Mouse (Mus musculus): ENCODE results near the gene Gm3543. TPM values are rescaled to one million over a fixed set of nuclear protein-coding genes. Genes with fewer than 3 reads are reported as not detected.
"Not testable (repeated sequence)": the region's sequence is repeated elsewhere in the genome, so short reads cannot be mapped to it uniquely, and the experiment has no call there.

Gene Gm3543
- polyA plus RNA-seq (2015; fragmentation: Nextera tagmentation; extraction: Ambion mirVana): not detected in 2 replicates

- not testable (repeated sequence) for H3K36me3 ChIP-seq (ENCODE audit: control insufficient read depth, insufficient read depth, low read length); ATAC-seq (ENCODE audit: low read depth); H3K9ac ChIP-seq (ENCODE audit: low read length); H3K4me2 ChIP-seq (ENCODE audit: low read depth, low read length); H3K27me3 ChIP-seq (ENCODE audit: control insufficient read depth, insufficient read depth, low read depth, low read length); H3K27ac ChIP-seq (ENCODE audit: low read length); H3K4me1 ChIP-seq (replicated peaks; ENCODE audit: control insufficient read depth, insufficient read depth, low read length); H3K9me3 ChIP-seq (ENCODE audit: control insufficient read depth, low read length); H3K4me3 ChIP-seq (ENCODE audit: low read length)
- no CpG with 5 or more reads among the region's 1 CpGs for WGBS
These were observed at the start of gene Gm3543 for GRCm38 (mm10) chr14:41983225-41983624. Gm3543 (minus strand) TSS chr14:41983325.

DNA sequence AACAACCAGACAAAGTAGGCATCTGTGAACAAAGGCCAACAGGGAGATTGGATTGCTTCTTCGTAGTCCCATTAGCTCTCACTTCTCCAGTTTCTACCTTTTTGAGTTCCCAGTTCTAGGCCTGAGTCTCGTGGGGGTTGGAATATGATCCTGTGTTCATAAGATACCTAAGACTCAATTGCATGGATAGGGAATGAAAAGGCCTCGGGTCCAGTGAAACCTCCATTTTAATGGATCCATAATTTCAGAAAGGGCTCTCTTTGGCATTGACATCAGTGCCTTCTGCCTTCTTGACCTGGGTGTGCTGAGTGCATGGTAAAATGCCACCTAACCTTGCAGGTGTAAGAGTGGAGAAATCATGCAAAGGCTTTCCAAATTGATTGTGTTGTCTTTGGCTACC is 14.5 kb downstream of the Gm3543 start:
- H3K9ac ChIP-seq (ENCODE audit: low read length): not testable (repeated sequence)

GRCm38 (mm10) chr14:41967827-41968226 is 15.3 kb downstream of the Gm3543 start, which contains the start of gene Gm6401:
Gm6401 (minus strand) TSS chr14:41967927.
- H3K4me1 ChIP-seq (replicated peaks; ENCODE audit: control insufficient read depth, insufficient read depth, low read length); H3K27me3 ChIP-seq (ENCODE audit: control insufficient read depth, insufficient read depth, low read depth, low read length); H3K36me3 ChIP-seq (ENCODE audit: control insufficient read depth, insufficient read depth, low read length); H3K4me3 ChIP-seq (ENCODE audit: low read length); ATAC-seq (ENCODE audit: low read depth); H3K4me2 ChIP-seq (ENCODE audit: low read depth, low read length); H3K27ac ChIP-seq (ENCODE audit: low read length); H3K9ac ChIP-seq (ENCODE audit: low read length); H3K9me3 ChIP-seq (ENCODE audit: control insufficient read depth, low read length): not testable (repeated sequence)
- WGBS: 85% methylated on average over 1 of the region's 1 CpGs

More for the DNA sequence above, 14.5 kb downstream of the Gm3543 start:
- not testable (repeated sequence) for H3K36me3 ChIP-seq (ENCODE audit: control insufficient read depth, insufficient read depth, low read length); H3K27ac ChIP-seq (ENCODE audit: low read length); H3K4me3 ChIP-seq (ENCODE audit: low read length); H3K27me3 ChIP-seq (ENCODE audit: control insufficient read depth, insufficient read depth, low read depth, low read length); H3K4me1 ChIP-seq (replicated peaks; ENCODE audit: control insufficient read depth, insufficient read depth, low read length); H3K9me3 ChIP-seq (ENCODE audit: control insufficient read depth, low read length); ATAC-seq (ENCODE audit: low read depth); H3K4me2 ChIP-seq (ENCODE audit: low read depth, low read length)
- 54% methylated on average over 3 of the region's 3 CpGs for WGBS

DNA sequence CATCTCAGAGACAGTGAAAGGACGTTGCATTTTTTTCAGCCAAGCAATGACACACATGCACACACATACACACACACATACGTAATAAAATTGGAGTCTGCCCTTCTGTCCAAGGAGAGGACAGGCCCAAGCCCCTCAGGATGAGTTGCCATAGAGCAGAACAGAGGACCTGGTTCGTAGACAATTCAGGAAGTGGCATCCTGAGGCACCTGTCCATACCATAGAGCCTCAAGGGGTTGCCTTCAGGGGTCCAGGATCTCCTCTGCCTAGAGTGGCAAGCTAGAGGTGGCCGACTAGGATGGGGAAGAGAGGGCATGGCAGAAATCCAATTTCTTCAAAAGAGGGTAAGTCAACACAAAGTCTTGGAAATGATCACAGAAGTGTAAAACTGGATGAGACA is 19.0 kb downstream of the Gm3543 start:
- WGBS: 58% methylated on average over 4 of the region's 4 CpGs

GRCm38 (mm10) chr14:41943695-41944094 is 39.4 kb downstream of the Gm3543 start, which contains the start of gene 1700024B05Rik:
1700024B05Rik (plus strand) TSS chr14:41943995.
- H3K4me2 ChIP-seq (ENCODE audit: low read depth, low read length); H3K4me1 ChIP-seq (replicated peaks; ENCODE audit: control insufficient read depth, insufficient read depth, low read length); H3K36me3 ChIP-seq (ENCODE audit: control insufficient read depth, insufficient read depth, low read length); ATAC-seq (ENCODE audit: low read depth); H3K27ac ChIP-seq (ENCODE audit: low read length); H3K9me3 ChIP-seq (ENCODE audit: control insufficient read depth, low read length); H3K9ac ChIP-seq (ENCODE audit: low read length); H3K4me3 ChIP-seq (ENCODE audit: low read length); H3K27me3 ChIP-seq (ENCODE audit: control insufficient read depth, insufficient read depth, low read depth, low read length): not testable (repeated sequence)
- 71% methylated on average over 1 of the region's 2 CpGs for WGBS

More for the DNA sequence above, 19.0 kb downstream of the Gm3543 start:
- not testable (repeated sequence) for H3K9me3 ChIP-seq (ENCODE audit: control insufficient read depth, low read length); H3K9ac ChIP-seq (ENCODE audit: low read length); H3K4me3 ChIP-seq (ENCODE audit: low read length); H3K4me1 ChIP-seq (replicated peaks; ENCODE audit: control insufficient read depth, insufficient read depth, low read length); H3K27ac ChIP-seq (ENCODE audit: low read length); ATAC-seq (ENCODE audit: low read depth); H3K4me2 ChIP-seq (ENCODE audit: low read depth, low read length); H3K36me3 ChIP-seq (ENCODE audit: control insufficient read depth, insufficient read depth, low read length); H3K27me3 ChIP-seq (ENCODE audit: control insufficient read depth, insufficient read depth, low read depth, low read length)

Other genes starting within 250 kb of the Gm3543 start
- gene Gm7929, start 232.7 kb downstream of the Gm3543 start, polyA plus RNA-seq (2015; fragmentation: Nextera tagmentation; extraction: Ambion mirVana): not detected in 2 replicates
- not detected in 2 replicates for gene Gm47189, start 210.9 kb downstream of the Gm3543 start, polyA plus RNA-seq (2015; fragmentation: Nextera tagmentation; extraction: Ambion mirVana)
- not detected in 2 replicates for gene Gm7980, start 76.0 kb downstream of the Gm3543 start, polyA plus RNA-seq (2015; fragmentation: Nextera tagmentation; extraction: Ambion mirVana)
- not detected in 2 replicates for gene 1700049E17Rik1, start 58.4 kb downstream of the Gm3543 start, polyA plus RNA-seq (2015; fragmentation: Nextera tagmentation; extraction: Ambion mirVana)
- gene 1700024B05Rik, start 39.3 kb downstream of the Gm3543 start, polyA plus RNA-seq (2015; fragmentation: Nextera tagmentation; extraction: Ambion mirVana): not detected in 2 replicates
- gene Gm6401, start 15.4 kb downstream of the Gm3543 start, polyA plus RNA-seq (2015; fragmentation: Nextera tagmentation; extraction: Ambion mirVana): not detected in 2 replicates
- gene Gm7951, start 134.0 kb upstream of the Gm3543 start, polyA plus RNA-seq (2015; fragmentation: Nextera tagmentation; extraction: Ambion mirVana): not detected in 2 replicates
- not detected in 2 replicates for gene Gm17027, start 179.3 kb upstream of the Gm3543 start, polyA plus RNA-seq (2015; fragmentation: Nextera tagmentation; extraction: Ambion mirVana)
- not detected in 2 replicates for gene Gm3573, start 207.5 kb upstream of the Gm3543 start, polyA plus RNA-seq (2015; fragmentation: Nextera tagmentation; extraction: Ambion mirVana)